Mouse (Mus musculus) erythroid progenitor cell, adult 5-6 weeks (primary cell): ENCODE data around the gene Inpp5b. TPM values are rescaled to one million over a fixed set of nuclear protein-coding genes. Genes with fewer than 3 reads are reported as not detected.

Experiments used
- total RNA-seq, 2 experiments: library from RNA; stranded (forward) in 1 of 2; stranded (reverse) in 1 of 2; fragments of 150-400 nt in 1 of 2; fragments of 186-747, 209-891 nt in 1 of 2; gene quantifications; 2 replicates each; pipeline versions ENCODE4 v1.2.3 to v1.2.4; 2015 to 2017; ENCODE audit warnings: low replicate concordance in 2 of 2

Gene Inpp5b
- total RNA-seq, 2 experiments from 2014 or later = 40.2 to 49.9 TPM

Other genes starting within 250 kb of the Inpp5b start
- gene 3100002H09Rik, start 131.0 kb upstream of the Inpp5b start, total RNA-seq (2015; ENCODE audit: low replicate concordance) = not detected in 2 replicates
- gene 3100002H09Rik, start 131.0 kb upstream of the Inpp5b start, total RNA-seq (2017; ENCODE audit: low replicate concordance) = not detected in 2 replicates
- not detected in 2 replicates for gene Pou3f1, start 85.0 kb upstream of the Inpp5b start, total RNA-seq (2015; ENCODE audit: low replicate concordance)
- not detected in 2 replicates for gene Pou3f1, start 85.0 kb upstream of the Inpp5b start, total RNA-seq (2017; ENCODE audit: low replicate concordance)
- 10.5 and 24.7 TPM in 2 replicates for gene Utp11, start 48.2 kb upstream of the Inpp5b start, total RNA-seq (2015; ENCODE audit: low replicate concordance)
- gene Utp11, start 48.2 kb upstream of the Inpp5b start, total RNA-seq (2017; ENCODE audit: low replicate concordance) = 9.0 and 11.4 TPM in 2 replicates
- gene Fhl3, start 41.1 kb upstream of the Inpp5b start, total RNA-seq (2015; ENCODE audit: low replicate concordance) = 4.0 TPM in 1 of 2 replicates, not detected in the other
- gene Fhl3, start 41.1 kb upstream of the Inpp5b start, total RNA-seq (2017; ENCODE audit: low replicate concordance) = 0.64 TPM in 1 of 2 replicates, not detected in the other
- gene Sf3a3, start 27.1 kb upstream of the Inpp5b start, total RNA-seq (2015; ENCODE audit: low replicate concordance) = 21.3 and 37.7 TPM in 2 replicates
- 43.6 and 54.1 TPM in 2 replicates for gene Sf3a3, start 27.1 kb upstream of the Inpp5b start, total RNA-seq (2017; ENCODE audit: low replicate concordance)
- 8.6 and 21.4 TPM in 2 replicates for gene Mtf1, start 60.3 kb downstream of the Inpp5b start, total RNA-seq (2015; ENCODE audit: low replicate concordance)
- gene Mtf1, start 60.3 kb downstream of the Inpp5b start, total RNA-seq (2017; ENCODE audit: low replicate concordance) = 7.0 and 25.2 TPM in 2 replicates
- 4.2 and 46.1 TPM in 2 replicates for gene Yrdc, start 108.8 kb downstream of the Inpp5b start, total RNA-seq (2015; ENCODE audit: low replicate concordance)
- gene Yrdc, start 108.8 kb downstream of the Inpp5b start, total RNA-seq (2017; ENCODE audit: low replicate concordance) = 13.9 and 19.4 TPM in 2 replicates
- gene 1110065P20Rik, start 109.3 kb downstream of the Inpp5b start, total RNA-seq (2015; ENCODE audit: low replicate concordance) = 2.9 and 4.2 TPM in 2 replicates
- gene 1110065P20Rik, start 109.3 kb downstream of the Inpp5b start, total RNA-seq (2017; ENCODE audit: low replicate concordance) = 1.2 TPM in 1 of 2 replicates, not detected in the other
- gene Maneal, start 120.3 kb downstream of the Inpp5b start, total RNA-seq (2015; ENCODE audit: low replicate concordance) = not detected in 2 replicates
- not detected in 2 replicates for gene Maneal, start 120.3 kb downstream of the Inpp5b start, total RNA-seq (2017; ENCODE audit: low replicate concordance)
- not detected in 2 replicates for gene Epha10, start 139.0 kb downstream of the Inpp5b start, total RNA-seq (2015; ENCODE audit: low replicate concordance)
- gene Epha10, start 139.0 kb downstream of the Inpp5b start, total RNA-seq (2017; ENCODE audit: low replicate concordance) = 0.13 TPM in 1 of 2 replicates, not detected in the other
- 1.7 and 4.0 TPM in 2 replicates for gene 9930104L06Rik, start 195.2 kb downstream of the Inpp5b start, total RNA-seq (2015; ENCODE audit: low replicate concordance)
- 12.2 and 15.8 TPM in 2 replicates for gene 9930104L06Rik, start 195.2 kb downstream of the Inpp5b start, total RNA-seq (2017; ENCODE audit: low replicate concordance)
- 272 and 278 TPM in 2 replicates for gene Cdca8, start 197.5 kb downstream of the Inpp5b start, total RNA-seq (2015; ENCODE audit: low replicate concordance)
- gene Cdca8, start 197.5 kb downstream of the Inpp5b start, total RNA-seq (2017; ENCODE audit: low replicate concordance) = 294 and 381 TPM in 2 replicates
- 0.72 TPM in 1 of 2 replicates, not detected in the other for gene Rspo1, start 244.6 kb downstream of the Inpp5b start, total RNA-seq (2015; ENCODE audit: low replicate concordance)
- not detected in 2 replicates for gene Rspo1, start 244.6 kb downstream of the Inpp5b start, total RNA-seq (2017; ENCODE audit: low replicate concordance)